Mouse (Mus musculus) kidney, embryonic 15.5 days (tissue): ENCODE results near the gene Mybpc2. TPM values are rescaled to one million over a fixed set of nuclear protein-coding genes. Genes with fewer than 3 reads are reported as not detected.
A peak's percentile ranks its signal among the peaks of the same experiment; 100 is the strongest.

ENCODE experiments used
- ATAC-seq: fragments of 200-750 bp; cut with Nextera tagmentation; replicated peaks from 2 replicates; pipeline ENCODE4 v1.8.0; 2017; ENCODE audit warnings: moderate TSS enrichment; ENCODE audit not compliant: low FRiP score
- H3K27ac ChIP-seq: fragments of 300-500 bp; sonication (generic); 2 replicates; pipeline ENCODE4 v1.5.1; 2015; ENCODE audit warnings: mild to moderate bottlenecking, inconsistent platforms
- H3K27me3 ChIP-seq: fragments of 300-500 bp; sonication (generic); 2 replicates; pipeline ENCODE4 v1.6.1; 2015; ENCODE audit warnings: inconsistent platforms
- H3K36me3 ChIP-seq: fragments of 300-500 bp; sonication (generic); 2 replicates; pipeline ENCODE4 v1.6.1; 2015; ENCODE audit warnings: inconsistent platforms
- H3K4me1 ChIP-seq: fragments of 300-500 bp; sonication (generic); 2 replicates; pipeline ENCODE4 v1.6.1; 2015; ENCODE audit warnings: inconsistent platforms
- H3K4me2 ChIP-seq: fragments of 300-500 bp; sonication (generic); 2 replicates; pipeline ENCODE4 v1.6.1; 2015; ENCODE audit warnings: moderate library complexity, mild to moderate bottlenecking, inconsistent platforms
- H3K4me3 ChIP-seq: fragments of 300-500 bp; sonication (generic); replicated peaks from 2 replicates; pipeline ENCODE4 v1.5.1; 2015; ENCODE audit warnings: mild to moderate bottlenecking, inconsistent platforms
- H3K9ac ChIP-seq: fragments of 300-500 bp; sonication (generic); 2 replicates; pipeline ENCODE4 v1.6.1; 2015; ENCODE audit warnings: mild to moderate bottlenecking, inconsistent platforms
- H3K9me3 ChIP-seq: fragments of 300-500 bp; sonication (generic); replicated peaks from 2 replicates; pipeline ENCODE4 v1.6.1; 2016; ENCODE audit warnings: inconsistent platforms
- WGBS: fragments of 180-500 bp; shearing (Covaris S2); methylation state at CpG from one replicate; pipeline ENCODE4 v1.1.7; 2015; ENCODE audit warnings: mixed read lengths; 5-methylcytosine and 5-hydroxymethylcytosine counted together
- polyA plus RNA-seq: library from polyadenylated mRNA; unstranded; fragments of >200 nt; fragmentation: Nextera tagmentation; extraction: Ambion mirVana; gene quantifications from 2 replicates; pipeline ENCODE4 v1.2.1, GENCODE M21; 2015

The Mybpc2 gene
- polyA plus RNA-seq, 1 experiment from 2014 or later: 0.16 TPM

GRCm38 (mm10) chr7:44531946-44532732 is 7.7 kb upstream of the Mybpc2 start, which contains the start of gene Spib:
TSS of gene Spib (minus strand) at chr7:44532071.
- no peak within 1 kb of the TSS for H3K4me2 ChIP-seq
- H3K9ac ChIP-seq: no peak within 1 kb of the TSS
- peaks cover 49% of the 10 kb centered on the region for H3K36me3 ChIP-seq
- H3K4me1 ChIP-seq: peaks cover 12% of the 10 kb centered on the region
- H3K9me3 ChIP-seq: no peaks in the 10 kb centered on the region
- H3K27me3 ChIP-seq: peaks cover 15% of the 10 kb centered on the region
- WGBS: 78% methylated on average over 4 of the region's 4 CpGs
- ATAC-seq: no peak
- no peak within 1 kb of the TSS for H3K27ac ChIP-seq
- H3K4me3 ChIP-seq: no peak within 1 kb of the TSS

DNA sequence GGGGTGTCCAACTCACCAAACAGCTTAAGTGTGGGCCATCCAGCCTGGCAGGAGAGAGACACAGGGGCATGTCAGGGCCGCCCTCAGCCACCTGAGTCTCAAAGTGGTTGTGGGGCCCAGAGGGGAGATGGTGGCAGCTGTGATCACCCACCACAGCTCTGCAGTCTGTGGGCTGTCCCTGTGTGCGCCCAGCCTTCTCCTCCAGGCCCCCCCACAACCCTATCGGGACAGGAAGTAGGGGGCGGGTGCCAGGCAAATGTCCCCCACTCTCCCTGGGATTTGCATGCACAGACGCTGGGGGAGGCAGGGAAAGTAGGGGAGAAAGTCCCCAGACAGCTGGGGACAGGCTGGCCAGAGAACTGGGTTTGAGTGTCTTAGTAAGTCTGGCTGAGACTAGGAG is 6.8 kb upstream of the Mybpc2 start:
- 43% methylated on average over 5 of the region's 5 CpGs for WGBS
- peaks cover 12% of the 10 kb centered on the region for H3K4me1 ChIP-seq

DNA sequence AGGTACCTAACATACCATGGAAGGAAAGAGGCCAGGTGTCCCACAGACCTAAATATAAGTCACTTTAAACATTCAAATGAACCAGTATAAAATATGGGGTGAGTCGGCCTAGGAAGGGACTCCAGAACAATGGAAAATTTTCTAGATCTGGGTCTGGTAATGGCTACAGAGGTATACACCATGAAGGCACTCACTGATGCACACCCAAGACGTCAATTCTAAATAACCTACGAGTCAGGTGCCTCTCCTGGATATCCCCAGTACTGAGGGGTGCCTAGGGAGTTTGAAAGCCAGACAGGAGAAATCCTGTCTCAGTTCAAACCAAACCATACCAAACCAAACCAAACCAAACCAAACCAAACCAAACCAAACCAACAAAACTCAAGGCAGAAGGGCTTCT is 6.1 kb upstream of the Mybpc2 start:
- Histone ChIP-seq H3K27me3 (peaks cover 28% of the 10 kb centered on the region), H3K9ac (no peak overlapping the region), H3K27ac (no peak overlapping the region), H3K9me3 (no peaks in the 10 kb centered on the region), H3K36me3 (peaks cover 32% of the 10 kb centered on the region), H3K4me1 (peaks cover 15% of the 10 kb centered on the region), H3K4me3 (no peak overlapping the region), H3K4me2 (no peak overlapping the region)
- ATAC-seq: no peak
- 85% methylated on average over 3 of the region's 3 CpGs for WGBS

More for the DNA sequence above, 6.8 kb upstream of the Mybpc2 start:
- H3K27me3 ChIP-seq: peaks cover 25% of the 10 kb centered on the region
- no peak overlapping the region for H3K4me3 ChIP-seq
- H3K9me3 ChIP-seq: no peaks in the 10 kb centered on the region
- no peak overlapping the region for H3K27ac ChIP-seq
- H3K36me3 ChIP-seq: peaks cover 39% of the 10 kb centered on the region
- no peak overlapping the region for H3K4me2 ChIP-seq
- no peak for ATAC-seq
- H3K9ac ChIP-seq: no peak overlapping the region

- Histone ChIP-seq H3K4me3 (no peak overlapping the region), H3K9me3 (no peaks in the 10 kb centered on the region), H3K4me1 (peaks cover 24% of the 10 kb centered on the region), H3K36me3 (peaks cover 23% of the 10 kb centered on the region), H3K9ac (no peak overlapping the region), H3K27me3 (peaks cover 34% of the 10 kb centered on the region), H3K27ac (no peak overlapping the region), H3K4me2 (no peak overlapping the region)
- whole genome bisulfite sequencing: 72% methylated on average over 5 of the region's 5 CpGs
- no peak for ATAC-seq
Measured at GRCm38 (mm10) chr7:44529518-44529917, 5.1 kb upstream of the Mybpc2 start.

DNA sequence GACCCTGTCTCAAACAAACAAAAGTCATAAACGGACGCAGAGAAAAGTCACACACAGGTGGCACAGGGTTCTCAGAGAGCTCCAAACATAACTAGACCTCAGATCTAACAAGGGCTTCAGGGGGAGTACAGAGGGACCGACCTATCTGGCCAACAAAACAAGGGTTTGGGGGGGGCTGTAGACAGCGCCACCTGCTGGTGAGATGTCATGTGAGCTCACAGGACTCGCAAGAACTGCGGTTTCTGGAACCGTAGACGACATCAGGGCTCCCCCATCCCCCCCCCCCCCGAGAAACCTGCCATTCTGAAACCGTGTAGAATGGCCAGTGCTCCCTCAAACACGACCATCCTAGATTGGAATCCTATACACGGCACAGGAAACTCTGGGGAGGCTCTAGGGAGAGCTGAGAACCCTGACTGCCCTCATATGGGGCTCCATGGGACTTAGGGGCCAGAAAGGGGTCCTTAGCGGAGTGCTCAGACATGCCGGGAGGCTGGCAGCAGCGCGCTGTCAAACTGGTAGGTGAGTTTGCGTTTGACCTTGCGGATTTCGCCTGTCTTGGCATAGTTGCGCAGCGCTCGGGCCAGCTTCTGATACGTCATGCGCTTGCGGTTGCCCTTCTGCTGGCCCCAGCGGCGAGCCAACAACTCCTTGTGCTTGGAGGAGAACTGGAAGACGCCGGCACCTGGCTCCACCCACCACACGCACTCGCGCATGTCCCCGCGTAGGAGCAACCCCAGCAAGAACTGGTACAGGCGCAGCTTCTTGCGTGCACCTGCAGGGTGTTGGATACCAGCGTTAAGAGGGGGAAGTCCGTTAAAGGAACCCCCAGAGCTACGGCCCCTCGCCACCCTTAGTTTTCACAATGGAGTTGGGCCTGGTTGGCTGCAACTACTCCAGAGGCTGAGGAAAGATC is 3.3 kb upstream of the Mybpc2 start:
- 5% methylated on average over 40 of the region's 40 CpGs for WGBS
- Histone ChIP-seq H3K36me3 (peaks cover 6% of the 10 kb centered on the region), H3K27me3 (peaks cover 51% of the 10 kb centered on the region), H3K4me3 (peak overlapping the region; percentile 42), H3K4me2 (peak overlapping the region; percentile 83), H3K9ac (peak overlapping the region; percentile 55), H3K9me3 (no peaks in the 10 kb centered on the region), H3K4me1 (peaks cover 25% of the 10 kb centered on the region), H3K27ac (peak overlapping the region; percentile 45; the same call in 1 of the 2 replicates)
- peak; percentile 59 for ATAC-seq

GRCm38 (mm10) chr7:44526414-44527154 is 2.1 kb upstream of the Mybpc2 start:
- WGBS: 85% methylated on average over 14 of the region's 14 CpGs
- Histone ChIP-seq H3K4me3 (no peak overlapping the region), H3K36me3 (no peaks in the 10 kb centered on the region), H3K27ac (no peak overlapping the region), H3K4me2 (no peak overlapping the region), H3K27me3 (peaks cover 63% of the 10 kb centered on the region), H3K9me3 (no peaks in the 10 kb centered on the region), H3K9ac (no peak overlapping the region), H3K4me1 (peaks cover 29% of the 10 kb centered on the region)
- no peak for ATAC-seq

GRCm38 (mm10) chr7:44525126-44525832 is 823 bp upstream of the Mybpc2 start:
- Histone ChIP-seq H3K27ac (no peak overlapping the region), H3K9ac (peak overlapping the region; percentile 11; the same call in 1 of the 2 replicates), H3K4me3 (peak overlapping the region; percentile 13), H3K4me1 (peaks cover 35% of the 10 kb centered on the region), H3K9me3 (no peaks in the 10 kb centered on the region), H3K27me3 (peaks cover 65% of the 10 kb centered on the region), H3K4me2 (peak overlapping the region; percentile 50), H3K36me3 (no peaks in the 10 kb centered on the region)
- ATAC-seq: no peak
- WGBS: 11% methylated on average over 22 of the region's 22 CpGs

- no peak for ATAC-seq
- Histone ChIP-seq H3K4me1 (peaks cover 28% of the 10 kb centered on the region), H3K4me3 (no peak overlapping the region), H3K9ac (no peak overlapping the region), H3K4me2 (no peak overlapping the region), H3K9me3 (no peaks in the 10 kb centered on the region), H3K27ac (no peak overlapping the region), H3K27me3 (peaks cover 57% of the 10 kb centered on the region), H3K36me3 (no peaks in the 10 kb centered on the region)
- 63% methylated on average over 2 of the region's 2 CpGs for WGBS
Measured at GRCm38 (mm10) chr7:44523056-44523455, 1.4 kb downstream of the Mybpc2 start.

DNA sequence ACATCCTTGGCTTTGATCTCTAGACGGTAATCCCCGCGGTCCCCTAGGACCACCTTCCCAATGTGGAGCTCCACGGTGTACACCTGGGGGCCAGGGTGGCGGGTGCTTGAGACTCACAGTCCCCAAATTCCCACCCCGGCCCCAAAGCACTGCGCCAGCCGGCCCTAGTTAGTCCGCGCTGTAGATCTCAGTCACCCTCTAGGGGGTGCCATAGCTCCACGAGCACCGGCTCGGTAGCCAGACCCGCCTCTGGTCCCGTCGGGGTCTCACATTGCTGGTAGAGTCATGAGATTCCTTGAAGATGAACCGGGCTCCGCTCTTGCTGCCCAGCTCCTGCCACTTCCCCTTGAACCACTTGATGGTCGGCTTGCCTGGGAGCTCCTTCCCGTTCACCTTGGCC is 2.7 kb downstream of the Mybpc2 start:
- Histone ChIP-seq H3K4me2 (peak overlapping the region; percentile 52), H3K9me3 (no peaks in the 10 kb centered on the region), H3K36me3 (no peaks in the 10 kb centered on the region), H3K27me3 (peaks cover 45% of the 10 kb centered on the region), H3K9ac (peak overlapping the region; percentile 38), H3K27ac (no peak overlapping the region), H3K4me1 (peaks cover 23% of the 10 kb centered on the region), H3K4me3 (peak overlapping the region; percentile 14; the same call in 1 of the 2 replicates)
- 0 out of 2 replicates have a peak, but pooled peaks have one; percentile 52 for ATAC-seq
- WGBS: 3% methylated on average over 20 of the region's 20 CpGs

- ATAC-seq: no peak
- H3K4me1 ChIP-seq: peaks cover 23% of the 10 kb centered on the region
- no peak overlapping the region for H3K4me3 ChIP-seq
- H3K4me2 ChIP-seq: no peak overlapping the region
- no peaks in the 10 kb centered on the region for H3K9me3 ChIP-seq
- no peak overlapping the region for H3K9ac ChIP-seq
- H3K27ac ChIP-seq: no peak overlapping the region
- 59% methylated on average over 3 of the region's 3 CpGs for WGBS
- H3K27me3 ChIP-seq: peaks cover 39% of the 10 kb centered on the region
- no peaks in the 10 kb centered on the region for H3K36me3 ChIP-seq
Measured at GRCm38 (mm10) chr7:44520990-44521389, 3.5 kb downstream of the Mybpc2 start.

DNA sequence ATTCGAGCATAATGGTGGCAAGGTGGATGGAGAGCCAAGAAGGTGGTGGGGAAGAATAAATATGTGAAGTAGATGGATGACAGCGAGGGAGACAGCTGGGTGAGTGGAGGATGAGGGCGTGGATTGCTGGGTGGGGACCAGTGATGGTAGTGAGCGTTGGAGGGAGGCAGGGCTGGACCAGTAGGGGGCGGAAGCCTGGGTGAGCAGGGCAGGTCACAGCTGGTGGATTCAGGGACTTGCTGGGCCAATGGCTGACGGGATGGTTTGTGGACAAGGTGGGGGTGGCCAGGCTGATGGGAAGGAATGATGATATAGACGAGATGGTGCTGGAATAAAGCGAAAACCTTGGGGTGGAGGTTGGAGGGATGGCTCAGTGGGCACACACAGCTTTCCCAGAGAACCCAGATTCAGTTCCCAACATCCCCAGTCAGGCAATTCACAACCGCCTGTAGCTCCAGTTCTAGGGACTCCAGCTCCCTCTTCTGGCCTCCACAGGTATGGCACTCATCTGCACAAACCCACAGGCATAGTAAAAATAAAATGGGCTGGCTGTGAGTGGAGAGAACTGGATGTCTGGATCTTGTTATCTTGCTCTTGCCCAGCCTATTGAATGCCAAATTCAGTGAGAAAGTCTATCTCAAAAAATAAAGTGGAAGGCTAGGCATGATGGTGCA is 5.1 kb downstream of the Mybpc2 start:
- Histone ChIP-seq H3K36me3 (no peaks in the 10 kb centered on the region), H3K9ac (no peak overlapping the region), H3K4me3 (no peak overlapping the region), H3K4me2 (no peak overlapping the region), H3K4me1 (peaks cover 9% of the 10 kb centered on the region), H3K9me3 (no peaks in the 10 kb centered on the region), H3K27me3 (peaks cover 36% of the 10 kb centered on the region), H3K27ac (no peak overlapping the region)
- 72% methylated on average over 9 of the region's 9 CpGs for WGBS
- ATAC-seq: no peak
